Mouse (Mus musculus) v-Abl transformed pro-B cells (cell line): ENCODE data around the gene Scfd2.

Source experiments
- in situ Hi-C, 2 experiments: fragments of 400-800 bp; cut with MboI; formaldehyde crosslinking; loops; one replicate each; pipeline ENCODE4 v1.15.1; 2025; ENCODE audit not compliant: unreplicated experiment in 2 of 2

Gene Scfd2

DNA sequence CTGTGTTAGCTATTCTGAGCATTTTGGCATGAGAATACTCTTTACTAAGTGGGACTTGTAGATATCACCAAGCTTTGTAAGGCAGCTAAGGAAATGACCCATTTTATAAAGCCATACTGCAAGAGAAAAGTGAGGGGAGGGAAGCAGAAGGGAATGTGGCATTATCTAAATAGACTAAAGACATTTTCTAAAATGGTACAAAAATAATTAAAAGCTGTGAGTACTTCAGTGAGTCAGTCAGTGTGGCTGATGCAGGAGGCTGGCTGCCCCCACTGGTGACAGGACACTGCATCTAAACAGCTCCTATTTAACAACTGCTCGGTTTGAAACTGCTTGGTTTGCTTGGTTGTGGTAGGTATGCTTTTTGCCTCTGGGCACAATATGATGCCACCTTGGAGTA, 276.6 kb downstream of the Scfd2 start:
- in situ Hi-C loops = no loop called here

- in situ Hi-C loops = no loop called here
Measured at GRCm38 (mm10) chr5:74253724-74254328, 277.7 kb downstream of the Scfd2 start.

GRCm38 (mm10) chr5:74252672-74253286, 278.8 kb downstream of the Scfd2 start:
- in situ Hi-C loops = no loop called here

GRCm38 (mm10) chr5:74250947-74251346, 280.6 kb downstream of the Scfd2 start:
- in situ Hi-C loops = no loop called here

- in situ Hi-C loops = no loop called here
Measured at GRCm38 (mm10) chr5:74250308-74250707, 281.3 kb downstream of the Scfd2 start.

DNA sequence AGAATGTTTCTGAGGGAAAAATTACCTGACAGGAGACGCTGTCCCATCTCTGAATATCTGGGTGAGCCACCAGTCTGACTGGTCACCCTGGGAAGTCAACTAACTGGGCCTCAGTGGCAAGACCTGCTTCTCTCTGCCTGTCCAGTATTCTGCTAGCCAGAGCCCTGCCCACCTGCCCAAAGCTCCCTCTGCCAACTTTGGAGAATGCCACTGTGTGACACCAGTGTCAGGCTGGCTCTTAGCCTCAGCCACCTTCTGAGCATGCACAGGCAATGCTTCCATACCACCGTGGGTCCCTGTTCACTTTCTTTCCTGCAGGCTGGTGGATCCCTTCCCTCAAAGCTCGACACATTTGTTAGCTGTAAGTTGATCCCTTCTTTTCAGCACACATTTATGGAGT, 281.8 kb downstream of the Scfd2 start:
- in situ Hi-C loops = no loop called here

GRCm38 (mm10) chr5:74246971-74247370, 284.6 kb downstream of the Scfd2 start:
- in situ Hi-C loops = no loop called here

DNA sequence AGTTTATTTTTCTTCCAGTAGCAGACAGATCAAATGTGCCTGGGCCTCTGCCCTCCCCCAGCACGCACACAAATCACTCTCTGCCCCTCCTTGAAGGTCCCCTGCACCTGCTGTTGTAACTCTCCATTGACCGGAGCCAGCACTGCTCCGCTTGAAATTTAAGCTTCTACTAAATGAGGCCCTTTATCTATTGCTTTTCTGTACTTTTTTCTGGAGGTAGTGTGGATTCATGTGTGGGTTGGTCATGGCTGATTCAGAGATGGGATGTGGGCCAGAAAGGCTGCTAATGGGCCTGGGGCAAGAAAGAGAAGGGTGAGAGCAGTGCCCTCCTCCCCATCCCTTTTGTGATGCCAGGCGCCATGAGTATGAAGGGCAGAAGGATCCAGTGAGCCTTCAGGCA, 285.1 kb downstream of the Scfd2 start:
- in situ Hi-C loops = no loop called here

GRCm38 (mm10) chr5:74245641-74246145, 285.9 kb downstream of the Scfd2 start:
- in situ Hi-C loops = no loop called here

GRCm38 (mm10) chr5:74244406-74245019, 287.0 kb downstream of the Scfd2 start:
- in situ Hi-C loops = no loop called here

DNA sequence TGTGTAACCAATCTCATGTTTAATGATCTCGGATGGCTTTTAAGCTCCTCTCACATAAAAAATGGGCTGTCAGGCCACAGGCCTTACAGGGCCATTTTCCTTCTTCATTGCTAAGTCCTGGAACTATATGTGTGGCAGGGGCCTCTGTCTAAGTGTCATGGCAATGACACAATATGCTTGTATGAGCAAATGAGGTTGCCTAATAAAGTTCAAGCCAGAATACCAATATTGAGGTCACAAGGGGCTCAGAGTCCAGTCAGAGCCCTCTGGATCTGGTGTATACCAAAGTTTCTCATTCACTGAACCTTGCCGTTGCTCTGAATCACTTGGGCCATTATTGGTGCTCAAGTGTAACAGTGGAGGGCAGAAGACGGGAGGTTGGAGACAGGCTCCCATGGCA, 288.9 kb downstream of the Scfd2 start:
- in situ Hi-C loops = no loop called here

GRCm38 (mm10) chr5:74240926-74241680, 290.5 kb downstream of the Scfd2 start:
- in situ Hi-C loops = no loop called here

- in situ Hi-C loops = no loop called here
Measured at GRCm38 (mm10) chr5:74240298-74240697, 291.3 kb downstream of the Scfd2 start.

DNA sequence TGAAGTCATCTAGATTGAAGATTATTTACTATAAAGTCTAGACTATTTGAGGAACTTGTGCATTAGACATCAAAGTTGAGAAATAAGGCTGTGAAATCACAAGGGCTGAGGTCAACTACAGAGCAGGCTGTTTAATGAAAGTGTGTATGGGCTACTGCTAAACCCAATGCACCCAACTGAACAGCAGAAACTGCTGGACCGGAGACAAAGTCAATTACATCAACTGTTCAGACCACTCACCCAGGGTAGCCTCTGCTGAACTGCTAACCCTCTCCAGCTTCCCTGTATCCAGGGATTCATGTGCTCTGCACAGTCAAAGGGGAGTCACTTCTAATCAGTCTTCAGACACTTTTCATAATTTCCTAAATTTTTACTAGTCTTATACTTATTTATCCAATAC, 292.2 kb downstream of the Scfd2 start:
- in situ Hi-C loops = no loop called here

DNA sequence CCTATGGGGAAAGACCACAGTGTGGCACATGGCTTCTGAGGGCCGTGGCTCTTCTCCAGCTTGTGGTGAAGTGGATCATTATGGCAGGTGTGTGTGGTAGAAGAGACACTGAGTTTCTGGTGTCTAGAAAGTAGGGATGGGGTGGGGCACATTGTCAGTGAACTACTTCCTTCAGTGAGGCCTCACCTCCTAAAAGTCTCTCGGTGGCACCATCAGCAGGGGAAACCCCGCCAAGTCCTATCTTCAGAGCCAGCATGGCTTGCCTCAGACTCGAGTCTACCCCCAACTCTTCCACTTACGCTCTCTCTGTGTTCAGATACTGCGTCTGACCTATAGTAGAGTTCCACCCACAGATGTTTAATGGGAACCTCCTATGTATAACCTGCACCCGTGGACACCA, 297.8 kb downstream of the Scfd2 start:
- in situ Hi-C loops = no loop called here

- in situ Hi-C loops = no loop called here
Measured at GRCm38 (mm10) chr5:74230525-74230924, 301.0 kb downstream of the Scfd2 start.

GRCm38 (mm10) chr5:74229775-74230413, 301.7 kb downstream of the Scfd2 start:
- in situ Hi-C loops = no loop called here

GRCm38 (mm10) chr5:74228938-74229337, 302.6 kb downstream of the Scfd2 start:
- in situ Hi-C loops = no loop called here

GRCm38 (mm10) chr5:74227352-74227751, 304.2 kb downstream of the Scfd2 start:
- in situ Hi-C loops = no loop called here

DNA sequence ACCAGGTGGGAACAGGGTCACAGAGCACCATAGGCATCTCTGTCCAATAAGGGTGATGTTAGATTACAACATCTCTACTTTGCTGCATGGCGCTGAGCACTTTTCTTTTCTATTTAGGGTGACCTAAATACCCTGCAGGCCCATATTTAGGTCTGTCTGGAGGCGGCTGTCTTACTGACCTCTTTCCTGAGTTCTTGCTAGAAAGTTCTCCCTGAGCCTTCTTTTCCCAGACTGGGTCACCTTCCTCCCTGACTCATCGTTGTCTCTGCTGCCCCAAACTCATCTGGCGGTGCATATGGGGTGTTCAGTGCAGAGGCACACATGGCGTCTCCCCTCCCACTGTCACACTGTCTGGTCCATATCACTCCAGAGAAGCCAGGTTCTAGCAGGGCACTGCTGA, 305.4 kb downstream of the Scfd2 start:
- in situ Hi-C loops = no loop called here

GRCm38 (mm10) chr5:74224480-74224879, 307.1 kb downstream of the Scfd2 start:
- in situ Hi-C loops = no loop called here
